Mouse (Mus musculus): ENCODE results near the gene Tcf20.

GRCm38 (mm10) chr15:82962536-82962935, 25.1 kb downstream of the Tcf20 start:
- TF ChIP-seq POLR2A (IDR thresholded peaks at IDR 0.05; ENCODE audit: insufficient read depth, low read depth, low read length) (no peak), CTCF (IDR thresholded peaks at IDR 0.05; ENCODE audit: insufficient read depth, low read depth, low read length) (no peak)

Data from olfactory bulb, adult 2 months (tissue).